Mouse (Mus musculus) liver (tissue): ENCODE data around the gene Ccr6.

Experiments used
- DNase-seq: peaks from one replicate; pipeline ENCODE4 v3.0.0-alpha.2; 2020; ENCODE audit warnings: mixed read lengths

Gene Ccr6

GRCm38 (mm10) chr17:8286987-8287386 lies 51.1 kb downstream of the Ccr6 start:
- no peak for DNase-seq

- no peak for DNase-seq
Observed at GRCm38 (mm10) chr17:8289993-8290679, 54.3 kb downstream of the Ccr6 start.

GRCm38 (mm10) chr17:8290736-8291135 lies 54.9 kb downstream of the Ccr6 start:
- no peak for DNase-seq

- no peak for DNase-seq
Observed at GRCm38 (mm10) chr17:8295825-8296224, 60.0 kb downstream of the Ccr6 start.

GRCm38 (mm10) chr17:8296313-8296844 lies 60.5 kb downstream of the Ccr6 start:
- no peak for DNase-seq

- no peak for DNase-seq
Observed at GRCm38 (mm10) chr17:8297746-8298145, 61.9 kb downstream of the Ccr6 start.

- no peak for DNase-seq
Observed at GRCm38 (mm10) chr17:8298281-8298680, 62.4 kb downstream of the Ccr6 start.

GRCm38 (mm10) chr17:8299524-8299923 lies 63.7 kb downstream of the Ccr6 start:
- no peak for DNase-seq

GRCm38 (mm10) chr17:8301515-8301914 lies 65.7 kb downstream of the Ccr6 start:
- no peak for DNase-seq

GRCm38 (mm10) chr17:8302772-8303438 lies 67.1 kb downstream of the Ccr6 start:
- no peak for DNase-seq

GRCm38 (mm10) chr17:8303671-8304070 lies 67.8 kb downstream of the Ccr6 start:
- DNase-seq = no peak

- DNase-seq = no peak
Observed at GRCm38 (mm10) chr17:8305801-8306200, 70.0 kb downstream of the Ccr6 start.
